Mouse (Mus musculus) heart, adult 9 months (tissue): ENCODE measurements around the gene Manea.
A peak's percentile ranks its signal among the peaks of the same experiment; 100 is the strongest.

Experiments used
- DNase-seq, 2 experiments: peaks; one replicate each; pipeline ENCODE4 v3.0.0; 2022; ENCODE audit warnings: low spot score in 2 of 2

Gene Manea

GRCm38 (mm10) chr4:26346443-26347106 lies at the start of gene Manea:
Manea (minus strand) TSS chr4:26346891.
- DNase-seq: peak; percentile 95

- no peak for DNase-seq
Measured at GRCm38 (mm10) chr4:26354616-26355015, 7.9 kb upstream of the Manea start.

- no peak for DNase-seq
Measured at GRCm38 (mm10) chr4:26353643-26354231, 7.0 kb upstream of the Manea start.

GRCm38 (mm10) chr4:26347239-26347638 lies 548 bp upstream of the Manea start:
- DNase-seq: no peak

- DNase-seq: peak in 1 of 2 experiments; percentile 3
Measured at GRCm38 (mm10) chr4:26345741-26346442, 799 bp downstream of the Manea start.

GRCm38 (mm10) chr4:26345080-26345479 lies 1.6 kb downstream of the Manea start:
- DNase-seq: no peak

- DNase-seq: no peak
Measured at GRCm38 (mm10) chr4:26342346-26342745, 4.3 kb downstream of the Manea start.

GRCm38 (mm10) chr4:26338604-26339003 lies 8.1 kb downstream of the Manea start:
- DNase-seq: no peak

- DNase-seq: no peak
Measured at GRCm38 (mm10) chr4:26336563-26336962, 10.1 kb downstream of the Manea start.

- DNase-seq: peak in 1 of 2 experiments; percentile 26
Measured at GRCm38 (mm10) chr4:26304731-26305130, 42.0 kb downstream of the Manea start.

- no peak for DNase-seq
Measured at GRCm38 (mm10) chr4:26277112-26277716, 69.5 kb downstream of the Manea start.

GRCm38 (mm10) chr4:26276264-26276663 lies 70.4 kb downstream of the Manea start:
- no peak for DNase-seq

GRCm38 (mm10) chr4:26275769-26276168 lies 70.9 kb downstream of the Manea start:
- DNase-seq: no peak
